Mouse (Mus musculus) CH12F3 (cell line): ENCODE measurements around the gene Col6a6.

ENCODE experiments used
- in situ Hi-C: fragments of 300-500 bp; cut with MboI; formaldehyde crosslinking; loops from 2 replicates; pipeline ENCODE4 v1.14.3; 2020; ENCODE audit warnings: low sequenced_read_pairs

Col6a6 gene

DNA sequence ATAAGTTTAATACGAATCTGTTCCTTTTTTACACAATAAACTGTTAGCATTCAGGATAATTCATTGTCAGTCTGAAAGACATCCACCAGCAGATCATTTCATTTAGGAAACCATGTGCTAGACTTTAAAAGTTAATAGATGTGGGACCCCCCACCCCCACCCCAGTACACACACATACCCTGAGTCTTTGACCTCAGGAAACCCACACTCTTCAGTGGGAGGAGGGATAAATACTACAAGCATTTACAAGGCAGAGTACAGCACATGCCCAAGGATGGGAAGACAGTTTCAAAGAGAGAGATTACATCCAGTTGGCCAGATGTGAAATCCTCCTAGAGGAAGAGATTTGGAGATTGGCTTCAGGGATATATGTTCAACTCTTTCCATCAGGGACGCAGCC lies 87.5 kb downstream of the Col6a6 start:
- in situ Hi-C loops, result no loop called here

- in situ Hi-C loops, result no loop called here
Observed at GRCm38 (mm10) chr9:105739446-105739845, 88.5 kb downstream of the Col6a6 start.

DNA sequence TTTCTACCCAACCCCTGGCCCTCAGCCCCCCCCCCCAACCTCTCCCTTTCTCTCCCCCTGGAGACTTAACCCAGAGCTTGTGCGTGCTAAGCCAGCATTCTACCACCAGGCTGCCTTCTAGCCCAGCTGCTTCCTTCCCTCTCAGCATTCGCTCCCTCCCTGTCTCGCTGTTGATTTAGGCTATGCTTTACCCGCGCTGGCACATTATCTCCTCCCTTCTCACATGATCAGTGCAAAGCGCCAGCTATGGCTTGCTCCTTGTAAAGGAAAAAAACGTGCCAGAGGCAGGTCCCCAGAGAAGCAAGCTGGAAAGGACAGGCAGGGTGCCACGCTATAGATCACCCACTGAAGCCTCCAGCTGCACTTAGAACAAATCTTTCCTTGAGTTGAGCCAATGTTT lies 90.5 kb downstream of the Col6a6 start:
- in situ Hi-C loops, result no loop called here

DNA sequence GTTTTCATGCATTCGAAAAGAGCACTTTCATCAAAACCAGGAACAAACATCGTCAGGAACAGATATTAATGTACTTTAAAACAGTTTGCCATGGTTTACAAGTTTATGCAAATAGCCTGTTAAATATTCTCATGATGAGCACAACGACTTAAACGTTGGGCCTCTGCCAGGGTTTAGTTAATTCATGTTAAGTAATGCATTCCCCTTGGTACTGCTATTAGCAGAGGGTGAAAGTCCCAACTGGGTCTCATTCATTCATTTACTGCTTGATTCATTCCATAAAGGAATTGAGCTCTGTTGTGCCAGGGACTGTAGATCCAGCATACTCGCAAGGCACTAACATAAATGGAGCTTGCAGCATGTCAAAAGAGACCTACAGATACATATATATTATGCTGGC lies 92.8 kb downstream of the Col6a6 start:
- in situ Hi-C loops, result no loop called here

DNA sequence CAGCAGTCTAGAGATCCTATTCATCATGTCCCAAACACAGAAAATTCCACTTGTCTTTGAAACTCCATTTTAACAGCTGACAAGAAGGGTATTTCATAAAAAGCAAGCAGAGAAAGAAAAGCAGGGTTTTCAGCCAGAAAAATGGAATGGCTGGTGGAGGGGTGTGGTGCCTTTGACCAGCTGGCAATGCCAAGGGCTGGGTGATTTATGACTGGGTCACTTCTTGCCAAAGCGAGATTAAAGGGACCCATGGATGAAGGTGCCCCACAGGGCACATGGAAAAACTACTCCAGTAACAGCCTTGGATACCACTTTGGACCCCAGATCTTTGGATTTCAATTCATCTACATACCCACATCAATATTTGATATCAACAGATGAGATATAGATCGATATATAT lies 93.3 kb downstream of the Col6a6 start:
- in situ Hi-C loops, result no loop called here

DNA sequence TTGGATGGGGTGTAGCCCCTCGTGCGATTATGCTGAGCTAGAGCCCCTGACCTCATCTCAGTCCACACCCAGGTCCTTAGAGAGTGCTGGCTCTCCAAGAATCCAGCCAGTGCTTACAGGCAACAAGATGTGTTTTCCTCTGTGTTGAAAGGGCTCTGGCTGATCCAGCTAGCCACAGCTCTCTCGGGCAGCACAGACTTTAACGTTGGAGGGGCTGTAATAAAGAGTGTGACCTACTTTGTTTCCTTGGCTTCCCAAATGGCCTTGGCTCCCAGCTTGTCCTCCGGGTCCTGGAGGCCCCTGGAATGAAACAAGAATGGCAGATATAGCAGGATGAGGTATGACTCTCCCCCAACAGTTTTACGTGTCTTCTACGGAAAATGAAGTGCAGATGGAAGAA lies 96.0 kb downstream of the Col6a6 start:
- in situ Hi-C loops, result no loop called here

GRCm38 (mm10) chr9:105720430-105720829 lies 107.5 kb downstream of the Col6a6 start:
- in situ Hi-C loops, result no loop called here

DNA sequence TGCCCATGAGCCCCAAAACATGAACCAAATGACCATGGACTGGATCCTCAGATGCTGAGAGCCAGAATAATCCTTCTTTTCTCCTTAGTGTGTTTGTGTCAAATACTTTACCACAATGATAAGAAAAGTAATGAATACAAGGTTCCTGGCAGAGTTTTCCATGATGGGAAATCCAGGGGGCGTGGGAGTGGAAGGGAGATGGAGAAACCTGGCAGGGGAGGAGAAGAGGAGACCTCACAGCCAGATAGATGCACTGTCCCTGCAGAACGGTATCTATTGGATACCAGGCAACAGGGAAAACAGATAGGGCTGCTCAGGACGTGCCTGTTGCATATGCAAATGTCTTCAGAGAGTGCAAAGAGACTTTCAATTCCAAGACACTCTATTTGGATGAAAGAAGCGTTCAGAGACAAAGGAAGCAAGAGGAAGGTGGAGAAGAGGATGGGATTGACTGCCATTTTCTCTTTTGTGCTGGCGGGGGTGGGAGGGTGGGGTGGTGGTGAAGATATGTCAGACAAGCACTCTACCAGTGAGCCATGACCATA lies 108.0 kb downstream of the Col6a6 start:
- in situ Hi-C loops, result no loop called here

- in situ Hi-C loops, result no loop called here
Observed at GRCm38 (mm10) chr9:105719367-105719766, 108.6 kb downstream of the Col6a6 start.

GRCm38 (mm10) chr9:105712049-105712448 lies 115.9 kb downstream of the Col6a6 start:
- in situ Hi-C loops, result no loop called here

- in situ Hi-C loops, result no loop called here
Observed at GRCm38 (mm10) chr9:105705011-105705410, 122.9 kb downstream of the Col6a6 start.

- in situ Hi-C loops, result no loop called here
Observed at GRCm38 (mm10) chr9:105704226-105704932, 123.6 kb downstream of the Col6a6 start.

DNA sequence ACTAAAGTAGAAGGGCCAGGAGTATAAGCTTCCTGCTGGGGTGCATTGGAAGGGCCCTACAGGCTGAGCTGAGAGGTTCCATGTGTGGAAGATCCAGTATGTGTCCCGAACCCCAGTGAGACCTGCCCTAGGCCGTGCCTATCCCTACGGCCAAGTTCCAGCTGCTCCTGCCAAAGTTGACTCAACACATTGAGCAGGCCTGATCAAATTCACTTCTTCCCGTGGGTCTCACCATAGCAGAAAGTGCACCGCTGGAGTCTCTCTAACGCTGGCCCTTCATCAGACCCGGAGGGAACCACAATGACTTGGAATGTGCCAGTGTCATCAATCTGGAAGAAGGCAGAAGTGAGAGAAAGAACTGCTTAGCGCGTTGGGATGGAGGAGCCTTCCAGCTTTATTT lies 126.0 kb downstream of the Col6a6 start:
- in situ Hi-C loops, result no loop called here

GRCm38 (mm10) chr9:105700702-105701101 lies 127.3 kb downstream of the Col6a6 start:
- in situ Hi-C loops, result no loop called here

GRCm38 (mm10) chr9:105697764-105698396 lies 130.1 kb downstream of the Col6a6 start:
- in situ Hi-C loops, result no loop called here

DNA sequence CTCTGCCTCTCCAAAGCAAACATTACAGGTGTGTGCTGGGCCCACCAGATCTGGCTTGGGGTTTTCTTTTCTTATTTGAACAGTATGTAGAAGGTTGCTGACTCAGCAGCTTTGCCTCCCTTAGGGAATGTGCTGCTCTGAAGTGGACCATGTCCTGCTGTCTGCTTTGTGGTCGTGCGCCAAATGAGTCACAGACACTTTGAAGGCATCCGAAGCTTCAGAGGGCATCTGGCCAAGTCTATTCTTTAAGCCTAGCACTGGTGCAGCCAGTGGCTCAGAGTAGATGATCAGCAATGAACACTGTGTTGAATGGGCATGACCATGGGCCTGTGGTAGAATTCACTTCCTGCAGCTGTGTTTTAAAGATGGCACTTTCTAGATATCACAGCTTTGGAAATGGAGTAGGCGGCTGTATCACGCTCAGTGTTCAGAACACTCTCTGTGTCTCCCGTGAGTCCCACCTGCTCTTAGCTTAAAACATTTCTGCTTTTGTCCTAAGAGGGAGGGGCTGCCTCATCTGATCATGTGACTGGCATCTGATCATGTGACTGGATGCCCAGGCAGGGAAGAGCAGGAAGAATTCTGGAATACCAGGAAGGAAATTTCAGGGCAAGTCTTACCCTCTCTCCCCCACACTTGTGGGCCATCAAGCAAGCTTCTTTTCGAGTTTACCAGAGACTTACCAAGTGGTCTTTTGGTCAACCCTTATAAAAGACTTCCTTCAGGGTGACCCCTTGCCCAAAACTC lies 131.0 kb downstream of the Col6a6 start:
- in situ Hi-C loops, result no loop called here

- in situ Hi-C loops, result no loop called here
Observed at GRCm38 (mm10) chr9:105693854-105694253, 134.1 kb downstream of the Col6a6 start.

GRCm38 (mm10) chr9:105693056-105693455 lies 134.9 kb downstream of the Col6a6 start:
- in situ Hi-C loops, result no loop called here

- in situ Hi-C loops, result no loop called here
Observed at GRCm38 (mm10) chr9:105692472-105692871, 135.5 kb downstream of the Col6a6 start.

- in situ Hi-C loops, result no loop called here
Observed at GRCm38 (mm10) chr9:105689485-105689884, 138.5 kb downstream of the Col6a6 start.

DNA sequence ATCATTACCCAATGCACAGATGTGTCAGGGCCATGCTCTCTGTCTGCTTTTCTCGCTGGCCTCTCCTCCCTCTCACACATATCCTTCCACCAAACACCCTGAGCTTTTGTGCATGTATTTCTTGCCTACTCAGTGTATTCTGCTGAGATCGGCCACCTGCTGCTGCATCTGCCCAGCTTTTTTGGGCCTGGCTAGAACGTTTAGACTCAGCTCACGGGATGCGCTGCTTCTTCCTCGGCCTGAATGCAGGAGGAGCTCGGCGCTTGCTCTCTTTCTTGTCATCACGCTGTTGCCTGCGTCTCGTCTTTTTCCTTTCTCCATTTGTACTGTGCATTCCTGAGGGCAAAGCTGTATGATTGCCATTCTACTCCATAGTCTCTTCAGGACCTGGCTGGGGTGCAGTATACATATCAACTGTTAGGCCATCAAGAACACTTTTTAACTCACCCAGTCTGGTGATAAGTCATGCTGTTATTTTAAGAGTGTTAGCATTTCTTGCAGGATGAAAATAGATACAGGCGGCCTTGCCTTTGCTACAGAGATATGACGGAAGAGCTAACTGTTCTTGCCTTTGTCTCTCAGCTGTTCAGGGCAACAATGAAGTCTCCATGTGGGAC lies 143.3 kb downstream of the Col6a6 start:
- in situ Hi-C loops, result no loop called here
